Mouse (Mus musculus) forebrain, embryonic 11.5 days (tissue): ENCODE measurements around the gene Cdh5. TPM values are rescaled to one million over a fixed set of nuclear protein-coding genes. Genes with fewer than 3 reads are reported as not detected.
A peak's percentile ranks its signal among the peaks of the same experiment; 100 is the strongest.

Experiments
- ATAC-seq: fragments of 200-750 bp; cut with Nextera tagmentation; replicated peaks from 2 replicates; pipeline ENCODE4 v1.8.0; 2017; ENCODE audit warnings: moderate TSS enrichment; ENCODE audit not compliant: low FRiP score
- DNase-seq: peaks from one replicate; pipeline ENCODE4 v3.0.0-alpha.2; 2017; ENCODE audit warnings: low spot score
- H3K27ac ChIP-seq: fragments of 300-500 bp; sonication (generic); 2 replicates; pipeline ENCODE4 v1.5.1; 2014; ENCODE audit warnings: low read depth, low read length
- H3K27me3 ChIP-seq: fragments of 300-500 bp; sonication (generic); 2 replicates; pipeline ENCODE4 v1.6.1; 2014; ENCODE audit warnings: mild to moderate bottlenecking, low read length, mixed read lengths; ENCODE audit not compliant: control insufficient read depth, insufficient read depth
- H3K36me3 ChIP-seq: fragments of 300-500 bp; sonication (generic); 2 replicates; pipeline ENCODE4 v1.6.1; 2014; ENCODE audit warnings: mild to moderate bottlenecking, low read length, moderate library complexity, mixed read lengths; ENCODE audit not compliant: control insufficient read depth, insufficient read depth
- H3K4me1 ChIP-seq: fragments of 300-500 bp; sonication (generic); replicated peaks from 2 replicates; pipeline ENCODE4 v1.6.1; 2014; ENCODE audit warnings: low read length, mixed read lengths; ENCODE audit not compliant: control insufficient read depth, insufficient read depth
- H3K4me2 ChIP-seq: fragments of 300-500 bp; sonication (generic); 2 replicates; pipeline ENCODE4 v1.6.1; 2014; ENCODE audit warnings: low read depth, mild to moderate bottlenecking, low read length, moderate library complexity, mixed read lengths; ENCODE audit not compliant: severe bottlenecking
- H3K4me3 ChIP-seq: fragments of 300-500 bp; sonication (generic); 2 replicates; pipeline ENCODE4 v1.5.1; 2014; ENCODE audit warnings: low read depth, low read length
- H3K9ac ChIP-seq: fragments of 300-500 bp; sonication (generic); 2 replicates; pipeline ENCODE4 v1.6.1; 2014; ENCODE audit warnings: low read length
- H3K9me3 ChIP-seq: fragments of 300-500 bp; sonication (generic); 2 replicates; pipeline ENCODE4 v1.6.1; 2016; ENCODE audit warnings: low read length, mixed read lengths; ENCODE audit not compliant: control insufficient read depth
- WGBS: fragments of 180-500 bp; shearing (Covaris S2); extraction: QIAGEN DNeasy Blood & Tissue Kit; methylation state at CpG from one replicate; pipeline ENCODE4 v1.1.7; 2014; 5-methylcytosine and 5-hydroxymethylcytosine counted together
- polyA plus RNA-seq: library from polyadenylated mRNA; unstranded; fragments of >200 nt; fragmentation: Nextera tagmentation; extraction: Ambion mirVana; gene quantifications from 2 replicates; pipeline ENCODE4 v1.2.1, GENCODE M21; 2014

The Cdh5 gene
- polyA plus RNA-seq, result 13.2 and 15.9 TPM in 2 replicates

DNA sequence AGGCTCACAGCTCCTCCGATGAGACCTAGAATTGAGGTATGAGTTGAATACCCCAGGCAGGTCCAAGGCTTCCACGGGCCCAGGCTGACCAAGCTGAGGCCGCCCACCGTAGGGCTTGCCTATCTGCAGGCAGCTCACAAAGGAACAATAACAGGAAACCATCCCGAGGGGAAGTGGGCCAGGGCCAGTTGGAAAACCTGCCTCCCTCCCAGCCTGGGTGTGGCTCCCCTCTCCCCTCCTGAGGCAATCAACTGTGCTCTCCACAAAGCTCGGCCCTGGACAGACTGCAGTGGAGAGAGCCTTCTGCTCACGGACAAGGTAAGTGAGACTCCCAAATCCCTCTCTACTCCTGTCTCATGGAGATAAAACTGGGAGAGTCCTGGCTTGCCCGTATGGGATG, at the start of gene Cdh5:
Gene Cdh5 (plus strand): TSS at position 211 of the 400 bp plus-strand sequence.
- Histone ChIP-seq H3K4me2 (no peak within 1 kb of the TSS), H3K36me3 (no peaks in the 10 kb centered on the region), H3K9ac (no peak within 1 kb of the TSS), H3K9me3 (no peaks in the 10 kb centered on the region), H3K27ac (no peak within 1 kb of the TSS), H3K4me3 (no peak within 1 kb of the TSS), H3K27me3 (no peaks in the 10 kb centered on the region), H3K4me1 (no peaks in the 10 kb centered on the region)
- DNase-seq (no peak), ATAC-seq (no peak)
- 69% methylated on average over 8 of the region's 8 CpGs for WGBS

DNA sequence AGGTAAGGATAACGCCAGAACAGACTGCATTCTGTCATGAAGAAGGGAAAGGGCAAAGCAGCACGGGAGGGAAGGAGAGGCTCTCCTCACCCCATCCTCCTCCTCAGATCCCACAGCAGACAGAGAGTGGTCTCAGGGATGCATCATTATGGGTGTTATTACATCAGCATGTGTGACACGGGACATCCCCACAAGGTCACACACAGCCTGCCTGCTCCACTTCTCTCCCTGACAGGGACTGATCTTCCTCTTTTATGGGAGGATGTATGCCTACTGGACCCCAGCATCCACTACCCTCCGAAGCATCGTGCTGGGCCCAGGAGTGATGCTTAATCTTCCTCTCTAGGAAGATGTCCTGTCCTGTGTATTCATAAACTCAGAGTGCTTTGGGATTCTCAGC, 41.5 kb upstream of the Cdh5 start:
- Histone ChIP-seq H3K4me1 (peaks cover 3% of the 10 kb centered on the region; the same call in 1 of the 2 replicates), H3K27ac (no peak overlapping the region), H3K9ac (no peak overlapping the region), H3K36me3 (no peaks in the 10 kb centered on the region), H3K27me3 (no peaks in the 10 kb centered on the region), H3K4me3 (no peak overlapping the region), H3K4me2 (no peak overlapping the region), H3K9me3 (no peaks in the 10 kb centered on the region)
- ATAC-seq (no peak), DNase-seq (no peak)
- WGBS, result 78% methylated on average over 5 of the region's 5 CpGs

DNA sequence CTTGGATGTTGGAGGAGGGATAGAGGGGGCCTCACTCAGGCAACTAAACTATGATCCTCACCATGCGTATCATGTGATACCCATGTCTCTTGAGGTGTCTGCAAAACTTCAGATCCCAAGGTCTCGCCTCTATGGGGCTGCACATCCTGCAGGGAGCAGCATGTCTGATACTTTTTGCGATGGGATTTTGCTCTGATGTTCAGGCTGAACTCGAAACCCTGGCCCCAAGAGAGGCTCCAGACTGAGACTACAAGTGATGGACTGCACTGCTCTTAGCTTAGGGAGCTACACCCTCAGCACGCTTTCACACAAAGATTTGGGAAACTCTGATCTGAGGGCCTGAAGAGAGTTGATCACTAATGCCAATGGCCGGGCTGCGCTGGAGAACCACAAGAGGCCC, 41.0 kb upstream of the Cdh5 start:
- Histone ChIP-seq H3K36me3 (no peaks in the 10 kb centered on the region), H3K4me3 (no peak overlapping the region), H3K27me3 (no peaks in the 10 kb centered on the region), H3K9ac (no peak overlapping the region), H3K27ac (no peak overlapping the region), H3K9me3 (no peaks in the 10 kb centered on the region), H3K4me1 (peaks cover 3% of the 10 kb centered on the region; the same call in 1 of the 2 replicates), H3K4me2 (no peak overlapping the region)
- ATAC-seq (no peak), DNase-seq (no peak)
- 90% methylated on average over 7 of the region's 7 CpGs for WGBS

DNA sequence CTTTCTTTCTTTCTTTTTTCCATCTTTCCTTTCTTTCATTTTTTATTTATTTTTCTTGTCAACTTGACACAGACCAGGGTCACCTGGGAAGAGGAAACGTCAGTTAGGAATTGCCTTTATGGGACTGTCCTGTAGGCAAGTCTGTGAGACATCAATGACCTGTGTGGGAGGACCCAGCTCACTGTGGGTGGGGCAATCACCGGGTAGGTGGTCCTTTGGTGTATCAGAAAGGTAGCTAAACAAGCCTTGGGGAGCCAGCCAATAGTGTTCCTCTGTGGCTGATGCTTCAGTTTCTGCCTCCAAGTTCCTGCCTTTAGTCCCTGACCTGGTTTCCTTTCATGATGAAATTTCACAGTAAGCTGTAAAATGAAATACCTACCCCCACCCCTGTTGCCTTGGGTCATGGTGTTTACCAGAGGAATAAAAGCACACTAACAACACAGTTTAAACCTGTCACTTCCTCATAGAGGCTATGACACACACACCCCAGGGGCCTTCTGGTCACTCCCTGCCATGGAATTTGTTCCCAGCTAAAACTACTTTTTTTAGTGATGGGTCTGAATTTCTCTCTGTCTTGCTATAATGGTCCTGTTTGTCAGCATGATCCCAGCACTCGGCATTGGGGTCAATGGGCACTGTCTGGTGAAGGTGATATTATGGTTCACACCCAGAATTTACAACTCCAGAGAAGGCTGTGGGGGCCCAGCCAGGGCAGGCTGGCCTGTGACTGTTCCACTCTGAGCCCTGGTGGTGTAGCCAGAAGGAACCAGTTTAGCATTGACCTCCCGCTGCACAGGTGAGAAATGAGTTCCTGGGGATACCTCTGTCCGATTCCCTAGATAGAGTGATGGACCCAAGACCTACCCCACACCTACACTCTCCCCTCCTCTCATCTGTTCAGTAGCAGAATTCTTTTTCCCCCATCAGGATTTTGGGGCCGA, 40.1 kb upstream of the Cdh5 start:
- Histone ChIP-seq H3K27me3 (no peaks in the 10 kb centered on the region), H3K4me3 (no peak overlapping the region), H3K36me3 (no peaks in the 10 kb centered on the region), H3K9me3 (no peaks in the 10 kb centered on the region), H3K4me2 (no peak overlapping the region), H3K4me1 (peaks cover 3% of the 10 kb centered on the region; the same call in 1 of the 2 replicates), H3K9ac (no peak overlapping the region), H3K27ac (no peak overlapping the region)
- 77% methylated on average over 6 of the region's 6 CpGs for WGBS
- DNase-seq (no peak), ATAC-seq (no peak; the same call in 1 of the 2 replicates)

DNA sequence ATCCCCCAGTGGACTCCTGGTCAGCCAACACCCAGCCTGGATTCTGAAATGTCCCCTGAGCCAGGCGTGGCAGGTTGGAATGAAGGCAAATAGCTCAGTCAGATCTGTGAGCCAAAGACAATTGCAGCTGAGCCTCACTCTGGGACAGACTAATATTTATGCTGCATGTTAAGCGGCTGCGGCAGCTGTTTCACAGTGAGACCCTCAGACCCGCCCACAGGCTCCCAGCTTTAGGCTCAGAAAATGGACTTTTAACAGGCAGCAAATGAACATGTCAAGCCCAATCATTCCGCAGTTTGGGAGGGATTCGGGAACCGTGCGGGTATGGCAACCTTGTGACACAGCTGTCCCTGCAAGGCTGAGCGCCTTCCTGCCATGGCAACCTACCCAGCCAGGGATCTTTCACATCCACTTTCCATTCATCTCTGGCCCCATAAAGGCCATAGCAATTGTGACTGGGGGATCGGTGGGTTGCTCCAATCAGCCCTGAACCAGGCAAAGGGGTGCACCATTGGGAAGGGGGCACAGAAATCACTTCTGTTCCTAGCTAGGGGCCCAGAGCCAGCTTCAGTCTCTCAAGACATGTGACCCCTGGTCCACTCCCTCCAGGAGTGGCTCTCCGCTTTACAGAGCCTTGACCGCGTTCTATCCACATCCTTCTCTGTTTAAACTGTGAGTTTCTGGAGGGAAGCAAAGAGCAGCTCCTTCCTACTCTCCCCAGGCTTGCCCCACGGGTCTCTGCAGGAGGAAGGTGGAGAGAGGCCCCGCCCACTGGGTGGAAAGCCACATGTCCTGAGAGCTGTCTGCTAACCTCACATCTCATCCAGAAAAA, 39.2 kb upstream of the Cdh5 start:
- Histone ChIP-seq H3K9ac (no peak overlapping the region), H3K4me2 (no peak overlapping the region)
- DNase-seq, result no peak

DNA sequence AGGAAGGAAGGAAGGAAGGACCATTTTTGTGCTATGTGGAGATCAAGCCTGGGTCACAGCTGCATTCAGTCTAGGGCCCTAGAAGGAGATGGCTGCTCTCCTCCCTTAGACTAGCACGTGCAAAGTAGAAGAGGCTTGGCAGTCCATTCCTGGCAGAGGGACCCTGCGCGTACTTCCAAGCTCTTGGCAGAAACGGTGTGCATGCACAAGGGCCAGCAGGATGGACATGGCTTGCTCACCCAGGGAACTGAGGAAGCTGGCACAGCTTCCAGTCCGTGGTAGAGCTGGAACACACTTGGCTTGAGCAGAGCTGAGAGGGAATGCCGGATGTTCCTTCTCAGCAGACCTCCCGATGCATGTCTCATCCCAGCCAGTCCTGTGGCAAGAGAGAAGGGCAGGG, 36.2 kb upstream of the Cdh5 start:
- Histone ChIP-seq H3K4me1 (peaks cover 3% of the 10 kb centered on the region; the same call in 1 of the 2 replicates), H3K36me3 (no peaks in the 10 kb centered on the region), H3K27me3 (no peaks in the 10 kb centered on the region), H3K27ac (no peak overlapping the region), H3K9ac (no peak overlapping the region), H3K9me3 (no peaks in the 10 kb centered on the region), H3K4me3 (no peak overlapping the region), H3K4me2 (no peak overlapping the region)
- no peak for DNase-seq
- 86% methylated on average over 7 of the region's 7 CpGs for WGBS
- ATAC-seq, result no peak

More for the DNA sequence above, 39.2 kb upstream of the Cdh5 start:
- Histone ChIP-seq H3K27ac (no peak overlapping the region), H3K27me3 (no peaks in the 10 kb centered on the region), H3K4me1 (peaks cover 3% of the 10 kb centered on the region; the same call in 1 of the 2 replicates), H3K9me3 (no peaks in the 10 kb centered on the region), H3K36me3 (no peaks in the 10 kb centered on the region), H3K4me3 (no peak overlapping the region)
- 62% methylated on average over 15 of the region's 15 CpGs for WGBS
- ATAC-seq, result peak; percentile 60

DNA sequence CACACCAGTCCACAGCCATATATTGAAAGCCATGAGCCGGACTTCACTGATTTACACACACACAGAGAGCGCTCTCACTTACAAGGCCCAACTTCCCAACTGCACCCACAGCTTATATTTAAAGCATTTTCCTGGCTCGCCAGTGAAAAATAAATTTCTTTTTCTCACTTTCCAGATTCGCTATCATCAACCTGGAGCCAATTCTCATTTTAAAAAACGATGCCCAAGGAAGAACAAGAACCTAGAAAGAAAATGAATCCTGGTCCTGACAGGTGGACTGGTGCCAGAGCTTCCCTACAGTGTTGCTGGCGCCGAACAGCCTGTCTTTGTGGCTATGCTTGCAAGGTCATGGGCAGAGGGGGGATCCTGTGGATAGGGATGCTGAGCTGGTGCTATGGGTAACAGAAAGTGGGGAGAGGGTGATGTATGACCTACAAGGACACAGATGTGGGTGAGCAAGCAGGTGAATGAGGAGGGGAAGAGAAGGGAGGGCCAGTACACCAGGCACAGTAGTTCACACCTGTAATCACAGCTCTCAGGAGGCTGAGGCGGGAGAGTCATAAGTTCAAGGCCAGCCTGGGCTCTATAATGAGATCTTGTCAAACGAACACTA, 35.4 kb upstream of the Cdh5 start:
- Histone ChIP-seq H3K4me1 (peaks cover 3% of the 10 kb centered on the region; the same call in 1 of the 2 replicates), H3K27me3 (no peaks in the 10 kb centered on the region), H3K27ac (no peak overlapping the region), H3K9me3 (no peaks in the 10 kb centered on the region), H3K4me2 (no peak overlapping the region), H3K4me3 (no peak overlapping the region), H3K9ac (no peak overlapping the region), H3K36me3 (no peaks in the 10 kb centered on the region)
- 90% methylated on average over 9 of the region's 9 CpGs for WGBS
- DNase-seq, result no peak
- ATAC-seq, result no peak

DNA sequence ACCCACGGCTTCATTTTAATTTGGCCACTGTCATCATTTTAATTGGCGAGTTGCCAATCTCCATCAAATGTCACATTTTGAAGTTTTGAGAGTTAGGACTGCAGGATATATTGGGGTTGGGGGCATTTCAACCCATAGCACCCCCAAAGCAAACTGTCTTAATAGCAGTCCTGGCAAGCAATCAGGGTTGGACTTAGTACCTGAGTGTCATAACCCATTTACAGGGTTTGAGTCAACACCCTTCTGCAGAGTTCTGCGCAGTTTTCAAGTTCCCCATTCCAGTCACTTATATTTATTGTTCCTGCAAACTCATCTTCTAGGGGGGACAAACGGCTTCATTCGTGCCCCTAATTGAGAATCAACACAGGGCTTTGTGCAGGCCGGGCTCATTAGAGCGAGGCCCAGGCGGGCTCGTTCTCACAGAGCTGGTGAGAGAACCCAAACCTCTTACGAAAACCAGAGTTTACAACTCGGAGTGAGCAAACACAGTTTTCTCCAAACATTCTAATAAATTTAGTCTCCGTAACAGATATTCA, 34.0 kb upstream of the Cdh5 start:
- Histone ChIP-seq H3K4me1 (no peaks in the 10 kb centered on the region), H3K9me3 (no peaks in the 10 kb centered on the region), H3K27ac (no peak overlapping the region), H3K4me3 (no peak overlapping the region), H3K27me3 (no peaks in the 10 kb centered on the region), H3K9ac (no peak overlapping the region), H3K36me3 (no peaks in the 10 kb centered on the region), H3K4me2 (no peak overlapping the region)
- ATAC-seq (no peak), DNase-seq (no peak)
- WGBS, result 81% methylated on average over 12 of the region's 12 CpGs
